Comparison of ENCODE assay signal across 10 mouse cellular contexts in the genomic region with DNA sequence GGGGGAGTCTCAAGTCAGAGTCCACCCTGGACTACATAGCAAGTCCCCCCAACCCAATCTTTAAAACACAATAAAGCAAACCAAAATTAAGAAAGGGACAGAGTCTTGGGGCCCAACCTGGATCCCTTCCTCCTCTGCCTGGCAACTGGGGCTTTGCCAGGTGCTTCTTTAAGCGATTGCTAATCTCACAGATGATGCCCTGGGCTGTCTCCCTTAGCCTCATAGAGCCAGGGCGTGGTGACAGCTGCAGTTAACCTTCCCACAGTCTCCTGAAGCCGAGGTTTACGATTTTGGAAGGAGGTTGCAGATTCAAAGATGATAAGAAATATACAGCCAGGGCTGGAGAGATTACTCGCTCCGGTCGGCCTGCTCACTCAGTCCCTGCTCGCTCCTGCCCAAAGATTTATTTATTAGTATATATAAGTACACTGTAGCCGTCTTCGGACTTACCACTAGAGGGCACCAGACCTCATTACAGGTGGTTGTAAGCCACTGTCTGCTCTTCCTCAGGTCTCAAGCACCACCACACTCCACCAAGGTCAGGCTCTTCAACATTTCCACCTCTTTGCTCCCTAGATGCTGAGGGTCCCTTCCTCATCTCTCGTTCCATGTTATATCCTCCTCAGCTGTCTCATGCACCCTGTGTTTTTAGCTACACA. TPM values are rescaled to one million over a fixed set of nuclear protein-coding genes. Genes with fewer than 3 reads are reported as not detected.
DNase-seq lines count a peak whose midpoint lies in the region; ATAC-seq lines count a peak whose summit lies in the region.
"Not testable (repeated sequence)": the region's sequence is repeated elsewhere in the genome, so short reads cannot be mapped to it uniquely, and the experiment has no call there.
"Had no signal": no experiment of that assay in that cellular context is flagged by ENCODE, and none has a peak within 500 bp of the region (broad histone marks: within the 10 kb centered on the region; RNA-seq: fewer than 3 reads in every experiment).

No protein-coding gene starts in this region.

- 46% methylated on average over 11 of the region's 11 CpGs for WGBS in neural tube, embryonic 11.5 days

- H3K36me3 ChIP-seq in neural tube, embryonic 11.5 days (ENCODE audit: control insufficient read depth, insufficient read depth, low read length): not testable (repeated sequence)

- H3K27ac ChIP-seq in neural tube, embryonic 11.5 days (ENCODE audit: low read depth, low read length): not testable (repeated sequence)

- peak; percentile 66 for DNase-seq in MN1 (ENCODE audit: low spot score)
- peak; percentile 44 for DNase-seq in cerebellum, adult 11-12 months
- DNase-seq in kidney, postnatal 14 days: peak; percentile 56
- DNase-seq in lung, adult 18-20 months: peak; percentile 46 to 58
- peak; percentile 35 for DNase-seq in neural tube, embryonic 11.5 days (ENCODE audit: low spot score)
- DNase-seq in thymus, postnatal 14 days: peak; percentile 52

- H3K4me2 ChIP-seq in neural tube, embryonic 11.5 days (ENCODE audit: low read depth): not testable (repeated sequence)

- ATAC-seq in erythroblast, adult 5-6 weeks (replicated peaks; ENCODE audit: low FRiP score, poor library complexity, severe bottlenecking): peak; percentile 55
- ATAC-seq in hematopoietic stem cell, adult 5-6 weeks (replicated peaks in 1 of 2; ENCODE audit: insufficient read depth in 1 of 2, low FRiP score in 2 of 2, low TSS enrichment in 1 of 2, low read depth in 1 of 2, poor library complexity in 2 of 2, severe bottlenecking in 2 of 2): peak; percentile 23 to 36; a peak in 2 of 4 replicates
- ATAC-seq in neural tube, embryonic 11.5 days (ENCODE audit: insufficient read depth, low FRiP score, low TSS enrichment): not testable (repeated sequence)

- H3K4me3 ChIP-seq in neural tube, embryonic 11.5 days (ENCODE audit: low read depth, low read length): not testable (repeated sequence)

- not testable (repeated sequence) for H3K4me1 ChIP-seq in neural tube, embryonic 11.5 days (ENCODE audit: control insufficient read depth, insufficient read depth, low read length)

- H3K27me3 ChIP-seq in neural tube, embryonic 11.5 days (ENCODE audit: control insufficient read depth, insufficient read depth, low read length): not testable (repeated sequence)

- H3K9ac ChIP-seq in neural tube, embryonic 11.5 days (ENCODE audit: low read length): not testable (repeated sequence)

- not testable (repeated sequence) for H3K9me3 ChIP-seq in neural tube, embryonic 11.5 days (ENCODE audit: control insufficient read depth, low read length)

RNA-seq across cellular contexts. Expression of gene Mettl7a1, which starts 3.6 kb away (rescaled TPM):
- 95.7 and 125 TPM in 2 replicates for total RNA-seq in erythroblast, adult 5-6 weeks (2015; ENCODE audit: low replicate concordance)
- 255 and 340 TPM in 2 replicates for total RNA-seq in erythroblast, adult 5-6 weeks (2017; ENCODE audit: low replicate concordance)
- total RNA-seq in hematopoietic stem cell, adult 5-6 weeks (2017): 145 and 162 TPM in 2 replicates
- 3.1 and 3.8 TPM in 2 replicates for polyA plus RNA-seq in neural tube, embryonic 11.5 days (2014; fragmentation: Nextera tagmentation; extraction: Ambion mirVana)

RNA-seq across cellular contexts. Expression of gene Tmprss12, which starts 26.9 kb away (rescaled TPM):
- not detected in 2 replicates for total RNA-seq in erythroblast, adult 5-6 weeks (2015; ENCODE audit: low replicate concordance)
- total RNA-seq in erythroblast, adult 5-6 weeks (2017; ENCODE audit: low replicate concordance): not detected in 2 replicates
- not detected in 2 replicates for total RNA-seq in hematopoietic stem cell, adult 5-6 weeks (2017)
- not detected in 2 replicates for polyA plus RNA-seq in neural tube, embryonic 11.5 days (2014; fragmentation: Nextera tagmentation; extraction: Ambion mirVana)
- total RNA-seq: heart, adult 8-10 months had no signal
- polyA plus RNA-seq: activated CD4-positive, CD25-positive, alpha-beta regulatory T cell, adult 4 months had no signal

RNA-seq across cellular contexts. Expression of gene Mettl7a3, which starts 27.2 kb away (rescaled TPM):
- not detected in 2 replicates for total RNA-seq in erythroblast, adult 5-6 weeks (2015; ENCODE audit: low replicate concordance)
- 0.42 TPM in 1 of 2 replicates, not detected in the other for total RNA-seq in erythroblast, adult 5-6 weeks (2017; ENCODE audit: low replicate concordance)
- not detected in 2 replicates for total RNA-seq in hematopoietic stem cell, adult 5-6 weeks (2017)
- not detected in 2 replicates for polyA plus RNA-seq in neural tube, embryonic 11.5 days (2014; fragmentation: Nextera tagmentation; extraction: Ambion mirVana)
- polyA plus RNA-seq: activated CD4-positive, CD25-positive, alpha-beta regulatory T cell, adult 4 months had no signal

RNA-seq across cellular contexts. Expression of gene Methig1, which starts 45.4 kb away (rescaled TPM):
- total RNA-seq in erythroblast, adult 5-6 weeks (2015; ENCODE audit: low replicate concordance): not detected in 2 replicates
- total RNA-seq in erythroblast, adult 5-6 weeks (2017; ENCODE audit: low replicate concordance): not detected in 2 replicates
- not detected in 2 replicates for total RNA-seq in hematopoietic stem cell, adult 5-6 weeks (2017)
- polyA plus RNA-seq in neural tube, embryonic 11.5 days (2014; fragmentation: Nextera tagmentation; extraction: Ambion mirVana): 0.16 TPM in 1 of 2 replicates, not detected in the other
- polyA plus RNA-seq: activated CD4-positive, CD25-positive, alpha-beta regulatory T cell, adult 4 months had no signal

RNA-seq across cellular contexts. Expression of gene Mettl7a2, which starts 45.4 kb away (rescaled TPM):
- not detected in 2 replicates for total RNA-seq in erythroblast, adult 5-6 weeks (2015; ENCODE audit: low replicate concordance)
- 0.56 TPM in 1 of 2 replicates, not detected in the other for total RNA-seq in erythroblast, adult 5-6 weeks (2017; ENCODE audit: low replicate concordance)
- total RNA-seq in hematopoietic stem cell, adult 5-6 weeks (2017): not detected in 2 replicates
- 0.15 TPM in 1 of 2 replicates, not detected in the other for polyA plus RNA-seq in neural tube, embryonic 11.5 days (2014; fragmentation: Nextera tagmentation; extraction: Ambion mirVana)
- polyA plus RNA-seq: activated CD4-positive, CD25-positive, alpha-beta regulatory T cell, adult 4 months had no signal
